Mouse (Mus musculus): Measurements from ENCODE around the gene Map3k9.

- TF ChIP-seq CTCF (IDR thresholded peaks at IDR 0.05; ENCODE audit: low read depth, low read length) (no peak), GATA1 (IDR thresholded peaks at IDR 0.05; ENCODE audit: borderline replicate concordance, low read length) (no peak), TAL1 (conservative IDR thresholded peaks at IDR 0.05; ENCODE audit: low read depth, low read length) (no peak)
Measured at GRCm38 (mm10) chr12:81691177-81691730, 89.7 kb downstream of the Map3k9 start.

All from G1E (cell line).